Mouse (Mus musculus) heart, adult 18-20 months (tissue): Measurements from ENCODE around the gene Cmtm2b. TPM values are rescaled to one million over a fixed set of nuclear protein-coding genes. Genes with fewer than 3 reads are reported as not detected.
A peak's percentile ranks its signal among the peaks of the same experiment; 100 is the strongest.
"Not testable (repeated sequence)": the region's sequence is repeated elsewhere in the genome, so short reads cannot be mapped to it uniquely, and the experiment has no call there.

ENCODE experiments used
- DNase-seq, 2 experiments: peaks; one replicate each; pipeline ENCODE4 v3.0.0; 2021 to 2022; ENCODE audit warnings: mixed read lengths in 1 of 2
- long read RNA-seq, 2 experiments: library from polyadenylated mRNA; stranded (forward); transcript quantifications; one replicate each; pipeline ENCODE4 v2.0.0; 2021
- total RNA-seq, 2 experiments: library from RNA; stranded (reverse); gene quantifications; 2 replicates each; pipeline ENCODE4 v1.2.3; 2021

The Cmtm2b gene
- not detected for total RNA-seq
- long read RNA-seq, experiment 1: 0 reads
- long read RNA-seq, experiment 2: 0 reads

DNA sequence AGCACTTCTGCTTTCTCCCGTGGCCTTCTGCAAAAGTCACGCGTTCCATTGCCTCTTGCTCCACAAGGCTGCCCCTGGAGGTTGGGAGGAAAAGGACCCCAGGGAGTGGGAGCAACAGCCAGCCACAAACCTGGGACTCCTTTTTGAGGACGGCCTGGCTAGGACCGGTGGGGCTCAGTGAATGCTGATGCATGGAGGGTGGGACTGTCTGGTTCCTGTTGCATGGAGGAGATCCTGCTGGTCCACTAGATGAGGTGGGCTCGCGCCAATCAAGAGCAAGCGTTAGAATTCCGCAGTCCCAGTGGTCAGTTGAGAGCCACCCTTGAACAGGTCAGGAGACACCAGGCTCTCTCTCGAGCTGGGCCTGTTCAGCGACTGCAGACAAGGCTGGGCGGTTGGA, at the start of gene Cmtm2b:
Cmtm2b (plus strand) TSS at position 301 of the 400 bp plus-strand sequence.
- not testable (repeated sequence) for DNase-seq

DNA sequence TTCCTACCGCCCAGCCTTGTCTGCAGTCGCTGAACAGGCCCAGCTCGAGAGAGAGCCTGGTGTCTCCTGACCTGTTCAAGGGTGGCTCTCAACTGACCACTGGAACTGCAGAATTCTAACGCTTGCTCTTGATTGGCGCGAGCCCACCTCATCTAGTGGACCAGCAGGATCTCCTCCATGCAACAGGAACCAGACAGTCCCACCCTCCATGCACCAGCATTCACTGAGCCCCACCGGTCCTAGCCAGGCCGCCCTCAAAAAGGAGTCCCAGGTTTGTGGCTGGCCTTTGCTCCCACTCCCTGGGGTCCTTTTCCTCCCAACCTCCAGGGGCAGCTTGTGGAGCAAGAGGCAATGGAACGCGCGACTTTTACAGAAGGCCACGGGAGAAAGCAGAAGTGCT, 28.9 kb upstream of the Cmtm2b start, which contains the start of gene Cmtm2a:
Cmtm2a (minus strand) TSS at position 101 of the 400 bp plus-strand sequence.
- not testable (repeated sequence) for DNase-seq

- no peak for DNase-seq
Observed at GRCm38 (mm10) chr8:104294396-104294795, 27.6 kb upstream of the Cmtm2b start.

DNA sequence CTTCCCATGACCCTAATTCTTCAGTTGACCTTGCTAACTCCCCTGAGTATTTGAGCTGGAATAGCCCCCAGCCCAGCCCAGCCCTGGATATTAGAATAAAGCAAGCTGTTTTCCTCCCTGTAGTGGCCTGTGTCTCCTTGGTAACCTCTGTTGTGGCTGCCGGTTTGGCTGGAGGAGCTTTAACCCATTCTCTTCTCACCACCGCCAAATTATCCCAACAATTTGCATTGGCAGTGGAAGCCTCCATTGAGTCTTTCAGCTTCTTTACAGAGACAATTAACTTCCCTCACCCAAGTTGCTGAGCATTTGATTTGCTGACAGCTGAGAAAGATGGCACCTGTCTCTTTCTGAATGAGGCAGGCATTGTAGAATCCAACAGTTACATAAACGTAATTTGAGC, 20.5 kb upstream of the Cmtm2b start:
- DNase-seq: peak; percentile 4 to 10

DNA sequence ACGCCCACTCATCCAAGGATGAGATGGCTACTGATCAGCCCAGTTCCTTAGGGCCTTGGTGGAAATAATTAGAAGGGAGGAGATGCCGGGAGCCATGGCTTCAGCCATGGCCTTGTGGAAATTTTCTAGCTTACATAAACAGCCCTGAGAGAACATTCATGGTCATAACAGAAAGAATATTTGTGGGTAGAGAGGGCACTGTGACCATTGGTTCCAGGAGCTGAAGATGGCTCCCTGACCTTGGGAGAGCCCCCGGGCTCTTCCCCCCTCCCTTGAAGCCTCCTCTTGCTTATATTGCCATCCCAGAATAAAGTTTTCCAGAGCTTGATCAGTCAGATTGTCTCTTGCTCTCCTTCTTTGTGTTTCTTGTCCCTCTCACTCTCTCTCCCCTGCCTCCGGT, 19.5 kb upstream of the Cmtm2b start:
- DNase-seq: not testable (repeated sequence)

DNA sequence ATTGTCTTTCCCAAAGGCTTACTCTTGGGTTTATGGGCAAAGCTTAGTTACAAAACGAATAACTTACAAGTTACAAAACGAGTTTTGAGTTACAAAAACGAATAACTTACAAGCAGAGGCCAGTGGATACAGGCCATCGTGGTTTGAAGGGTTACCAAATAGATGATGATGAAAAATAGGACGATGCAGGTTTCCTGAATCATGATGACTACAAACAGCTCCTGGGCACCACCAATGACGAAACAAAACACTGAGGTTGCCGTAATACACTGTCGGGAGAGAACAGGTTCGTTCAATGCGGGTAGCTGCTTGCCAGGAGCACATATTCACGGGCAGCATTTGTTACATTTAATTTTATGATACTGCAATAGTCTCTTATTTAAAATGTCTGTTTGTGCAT, 17.1 kb upstream of the Cmtm2b start:
- no peak for DNase-seq

- not testable (repeated sequence) for DNase-seq
Observed at GRCm38 (mm10) chr8:104308341-104308740, 13.7 kb upstream of the Cmtm2b start.

- DNase-seq: peak; percentile 50 to 63
Observed at GRCm38 (mm10) chr8:104309441-104310155, 12.4 kb upstream of the Cmtm2b start, which contains the start of the genes Gm45711 and Cmtm1. Gene Gm45711, minus strand, starts transcription at chr8:104310081. Gene Cmtm1, minus strand, starts transcription at chr8:104310145.

DNA sequence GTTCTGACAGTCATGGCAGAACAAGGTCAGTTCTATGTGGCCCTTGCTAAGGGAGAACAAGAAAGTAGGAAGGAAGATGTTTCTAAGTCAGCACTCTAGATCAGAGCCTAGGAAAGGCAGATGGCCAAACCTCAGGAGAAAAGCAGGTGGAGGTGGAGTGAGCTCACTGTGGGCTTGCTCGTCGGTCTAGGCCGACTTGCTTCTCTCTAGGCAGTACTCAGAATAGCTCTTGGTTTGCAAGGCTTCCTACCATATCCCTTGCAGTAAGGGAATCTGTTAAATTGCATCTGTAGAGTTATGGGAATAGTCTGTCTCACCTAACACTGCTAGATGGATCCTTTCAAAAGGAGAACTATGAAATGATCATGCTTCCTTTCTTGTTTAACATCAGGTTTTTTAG, 10.0 kb upstream of the Cmtm2b start:
- not testable (repeated sequence) for DNase-seq

DNA sequence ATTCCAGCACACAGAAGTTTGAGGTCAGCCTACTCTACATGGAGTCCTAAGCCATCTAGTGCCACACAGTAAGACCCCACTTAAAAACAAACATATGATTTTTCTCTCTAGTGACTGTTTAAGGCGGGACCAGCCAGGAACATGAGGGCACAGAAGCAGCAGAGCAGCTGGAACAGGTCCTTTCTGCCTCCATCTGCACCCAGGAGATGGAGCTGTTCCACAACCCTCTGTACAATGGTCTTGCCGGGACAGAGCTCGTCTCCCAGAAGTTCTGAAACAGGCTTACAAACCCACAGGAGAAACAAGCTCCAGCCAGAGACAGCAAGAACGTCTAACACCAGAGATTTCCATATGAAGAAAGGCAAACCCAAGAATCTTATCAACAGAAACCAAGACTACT, 8.7 kb upstream of the Cmtm2b start:
- peak; percentile 42 to 45 for DNase-seq

DNA sequence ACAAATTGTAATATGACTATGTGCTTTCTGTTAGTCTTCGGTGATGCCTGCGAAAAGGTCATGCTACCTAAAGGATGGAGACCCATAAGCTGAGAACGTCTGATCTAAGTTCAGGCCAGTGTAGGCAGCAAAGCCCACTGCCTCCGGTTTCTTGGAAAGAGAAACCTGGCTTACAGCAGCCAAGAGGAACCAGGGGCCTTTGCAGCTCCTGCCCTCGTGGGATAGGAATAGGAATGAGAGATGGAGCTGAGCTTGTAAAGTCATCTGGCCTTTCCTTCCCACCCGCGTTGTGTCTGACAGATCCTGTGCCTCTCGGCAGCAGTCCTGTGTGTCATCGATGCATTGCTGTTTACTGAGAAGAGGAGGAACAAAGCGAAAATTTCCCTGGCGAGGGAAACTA, 763 bp upstream of the Cmtm2b start, which contains the start of gene Gm11020:
Gm11020 (plus strand) TSS at position 301 of the 400 bp plus-strand sequence.
- DNase-seq: not testable (repeated sequence)

DNA sequence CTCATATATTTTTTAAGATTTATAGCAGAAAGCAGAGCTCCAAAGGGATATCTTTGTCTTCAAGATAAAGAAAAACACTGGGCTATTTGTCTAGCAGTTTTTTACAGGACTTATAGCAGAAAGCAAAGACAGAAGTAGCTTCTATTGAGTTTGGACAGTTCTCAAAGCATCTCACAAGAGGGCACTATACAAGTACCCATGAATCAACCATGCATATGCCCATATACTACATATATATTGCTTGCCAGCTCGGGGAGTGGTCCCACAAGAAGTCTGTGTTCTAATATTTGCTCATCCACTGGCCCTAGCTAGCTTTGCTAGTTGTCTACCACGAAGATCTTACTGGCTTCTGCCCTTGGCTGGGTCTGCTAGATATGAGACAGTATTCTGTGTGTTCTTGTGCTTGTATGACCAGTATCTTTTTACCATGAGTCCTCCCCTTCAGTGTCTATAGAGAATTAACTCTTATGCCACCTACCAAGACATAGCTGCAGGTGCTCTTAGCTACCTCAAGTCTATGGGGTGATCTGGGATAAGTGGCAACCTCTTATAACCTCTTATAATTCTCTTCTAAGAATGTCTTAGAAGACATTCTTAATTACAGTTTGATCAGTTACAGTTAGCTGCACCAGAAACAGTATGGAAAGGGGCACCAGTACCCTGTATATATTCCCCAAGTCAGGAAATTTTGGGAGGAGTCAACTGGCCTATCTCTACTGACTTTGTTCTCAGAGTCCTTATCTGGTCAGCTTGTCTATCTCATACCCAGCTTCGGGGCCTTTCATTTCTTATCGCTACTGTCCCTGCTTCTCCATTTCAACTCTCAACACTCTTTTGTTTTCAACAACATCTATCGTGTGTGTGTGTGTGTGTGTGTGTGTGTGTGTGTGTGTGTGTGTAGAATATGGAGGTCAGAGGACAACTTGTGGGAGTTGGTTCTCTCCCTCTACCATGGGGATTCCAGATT, 10.9 kb downstream of the Cmtm2b start:
- no peak for DNase-seq

- DNase-seq: peak in 1 of 2 experiments; percentile 37
Observed at GRCm38 (mm10) chr8:104333786-104334185, 11.8 kb downstream of the Cmtm2b start.

DNA sequence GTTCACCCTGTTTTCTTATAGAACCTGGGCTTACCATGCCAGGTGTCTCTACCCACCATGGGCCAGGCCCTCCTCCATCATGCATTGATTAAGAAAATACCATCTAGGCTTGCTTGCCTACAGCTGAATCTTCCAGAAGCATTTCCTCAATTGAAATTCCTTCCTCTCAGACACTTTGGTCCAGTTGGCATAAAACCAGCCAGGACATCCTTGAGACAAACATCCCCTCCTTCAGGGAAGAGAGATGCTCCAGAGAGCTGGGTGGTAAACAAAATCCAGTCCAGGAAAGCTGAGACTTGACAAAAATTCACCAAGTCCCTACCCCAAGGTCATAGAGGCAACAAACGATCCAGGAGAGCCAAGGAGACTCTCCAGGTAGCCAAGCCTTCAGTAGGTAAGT, 12.2 kb downstream of the Cmtm2b start:
- peak in 1 of 2 experiments; percentile 35 for DNase-seq

DNA sequence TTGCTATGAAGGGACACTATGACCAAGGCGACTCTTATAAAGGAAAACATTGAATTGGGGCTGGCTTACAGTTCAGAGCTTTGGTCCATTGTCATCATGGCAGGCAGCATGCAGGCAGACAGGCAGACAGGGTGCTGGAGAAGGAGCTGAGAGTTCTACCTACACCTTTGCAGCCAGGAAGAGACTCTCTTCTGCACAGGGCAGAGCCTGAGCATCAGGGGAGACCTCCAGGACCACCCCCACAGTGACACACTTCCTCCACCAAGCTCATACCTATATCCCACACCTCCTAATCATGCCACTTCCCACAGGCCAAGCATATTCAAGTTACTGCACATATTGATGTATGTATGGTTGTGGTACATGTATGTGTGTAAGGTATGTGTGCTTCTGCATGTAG, 14.8 kb downstream of the Cmtm2b start:
- no peak for DNase-seq

DNA sequence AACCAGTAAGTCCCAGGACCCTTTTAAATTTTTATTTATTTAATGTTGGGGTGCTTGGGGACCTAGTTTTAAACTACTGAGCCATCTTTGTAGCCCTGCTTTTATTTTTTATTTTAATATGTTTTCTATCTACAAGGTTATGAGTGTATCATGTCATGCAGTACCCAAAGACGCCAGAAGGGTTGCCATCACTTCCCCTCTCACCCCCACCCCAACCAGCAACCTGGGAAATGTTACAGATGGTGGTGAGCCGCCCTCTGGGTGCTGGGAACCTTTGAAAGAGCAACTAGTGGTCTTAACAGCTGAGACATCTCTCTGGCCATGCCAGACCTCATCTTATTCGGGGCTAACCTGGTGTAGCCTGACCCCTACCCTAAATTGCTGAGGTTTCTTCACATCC, 15.9 kb downstream of the Cmtm2b start:
- no peak for DNase-seq

- peak; percentile 64 to 69 for DNase-seq
Observed at GRCm38 (mm10) chr8:104339229-104339982, 17.4 kb downstream of the Cmtm2b start, which contains the start of gene Cmtm3. Gene Cmtm3, plus strand, starts transcription at chr8:104339410.

GRCm38 (mm10) chr8:104339983-104340232, 17.9 kb downstream of the Cmtm2b start:
- no peak for DNase-seq

GRCm38 (mm10) chr8:104340233-104341105, 18.4 kb downstream of the Cmtm2b start:
- peak; percentile 84 to 89 for DNase-seq

GRCm38 (mm10) chr8:104341106-104341561, 19.1 kb downstream of the Cmtm2b start:
- peak in 1 of 2 experiments; percentile 88 for DNase-seq

- DNase-seq: no peak
Observed at GRCm38 (mm10) chr8:104341678-104342077, 19.6 kb downstream of the Cmtm2b start.
